Mouse (Mus musculus): ENCODE data around the gene Spsb2. TPM values are rescaled to one million over a fixed set of nuclear protein-coding genes. Genes with fewer than 3 reads are reported as not detected.
"Not testable (repeated sequence)": the region's sequence is repeated elsewhere in the genome, so short reads cannot be mapped to it uniquely, and the experiment has no call there.

The Spsb2 gene
- polyA plus RNA-seq, 1 experiment, result 7.3 TPM

DNA sequence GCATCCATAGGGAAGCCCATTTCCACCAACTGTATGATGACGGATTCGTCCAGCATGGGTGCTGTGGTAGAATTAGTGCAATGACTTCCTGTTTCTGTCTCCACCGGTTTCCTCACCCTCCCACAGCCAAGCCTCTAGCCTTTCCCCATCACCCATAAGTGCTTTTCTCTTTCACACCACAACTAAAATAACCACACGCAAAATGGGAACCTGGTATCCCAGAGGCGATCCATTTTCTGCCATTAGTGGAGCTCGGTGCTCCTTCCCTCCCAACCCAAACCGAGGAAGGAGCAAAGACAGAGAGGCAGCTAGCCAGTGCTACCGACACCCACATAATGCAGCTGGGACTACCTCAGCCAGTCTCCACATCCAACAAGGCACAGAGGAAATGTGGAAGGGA, 9.5 kb downstream of the Spsb2 start:
- no peak overlapping the region for H3K27ac ChIP-seq (replicated peaks; ENCODE audit: low read depth, low read length)
- H3K4me3 ChIP-seq (ENCODE audit: insufficient read depth, low read depth, low read length), result no peak overlapping the region
- peaks cover 4% of the 10 kb centered on the region for H3K4me1 ChIP-seq (ENCODE audit: control insufficient read depth, insufficient read depth, insufficient read length, low read length)

GRCm38 (mm10) chr6:124820891-124821290, 12.4 kb downstream of the Spsb2 start:
- Histone ChIP-seq H3K27ac (replicated peaks; ENCODE audit: low read depth, low read length) (no peak overlapping the region), H3K4me3 (ENCODE audit: insufficient read depth, low read depth, low read length) (no peak overlapping the region), H3K4me1 (ENCODE audit: control insufficient read depth, insufficient read depth, insufficient read length, low read length) (no peaks in the 10 kb centered on the region)

DNA sequence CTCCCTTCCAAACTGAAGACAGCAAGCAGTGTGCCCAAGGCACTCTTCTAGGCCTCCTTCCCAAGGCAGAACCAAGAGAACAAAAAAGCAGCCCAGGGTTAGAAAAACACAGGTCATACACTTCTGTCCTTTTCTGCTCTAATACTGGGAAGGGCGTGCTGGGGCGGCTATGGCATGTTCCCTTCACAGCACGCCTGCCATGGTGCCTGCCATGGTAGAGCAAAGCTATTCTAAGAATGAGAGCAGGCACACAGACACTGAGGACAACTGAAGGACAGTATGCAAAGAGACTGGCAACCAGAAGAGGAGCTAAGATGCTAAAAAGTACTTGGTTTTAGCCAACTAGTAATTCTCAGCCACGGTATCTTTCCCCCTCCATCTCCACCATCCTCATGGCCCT, 13.6 kb downstream of the Spsb2 start:
- H3K4me3 ChIP-seq (ENCODE audit: insufficient read depth, low read depth, low read length), result no peak overlapping the region
- no peaks in the 10 kb centered on the region for H3K4me1 ChIP-seq (ENCODE audit: control insufficient read depth, insufficient read depth, insufficient read length, low read length)
- H3K27ac ChIP-seq (replicated peaks; ENCODE audit: low read depth, low read length), result no peak overlapping the region

DNA sequence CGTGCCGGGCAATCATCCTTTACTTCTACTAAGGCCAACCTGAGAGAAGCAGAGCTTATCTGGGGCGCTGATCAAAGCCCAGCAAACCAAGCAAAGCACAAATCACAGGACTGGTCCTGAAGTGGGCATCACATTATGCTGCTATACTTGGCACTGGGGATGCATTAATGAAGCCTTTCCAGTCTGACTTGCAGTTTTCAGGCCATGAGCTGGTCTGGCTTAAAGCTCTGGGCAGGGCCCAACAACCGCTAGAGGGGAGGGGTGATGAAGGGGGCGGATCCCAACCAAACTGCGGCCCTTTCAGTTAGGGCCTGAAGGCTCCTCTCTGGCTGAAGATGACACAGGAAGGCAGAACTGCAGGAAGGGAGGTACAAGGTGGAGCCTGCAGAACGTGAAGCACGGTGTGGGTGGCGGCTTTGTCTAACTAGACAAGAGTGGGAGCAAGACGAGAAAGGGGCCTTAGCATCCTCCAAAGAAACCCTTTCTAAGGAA, 19.7 kb downstream of the Spsb2 start:
- Histone ChIP-seq H3K4me3 (ENCODE audit: insufficient read depth, low read depth, low read length) (peak overlapping the region; percentile 59), H3K27ac (replicated peaks; ENCODE audit: low read depth, low read length) (no peak overlapping the region), H3K4me1 (ENCODE audit: control insufficient read depth, insufficient read depth, insufficient read length, low read length) (0 out of 2 replicates have a peak, but pooled peaks cover 6% of the 10 kb centered on the region)

GRCm38 (mm10) chr6:124828868-124829798, 20.7 kb downstream of the Spsb2 start, which contains the start of the genes Usp5 and Cdca3:
Gene Usp5 (minus strand): TSS chr6:124829484.
Gene Cdca3 (plus strand): TSS chr6:124829547.
- H3K4me3 ChIP-seq (ENCODE audit: insufficient read depth, low read depth, low read length), result peak within 1 kb of the TSS; percentile 77
- H3K4me1 ChIP-seq (ENCODE audit: control insufficient read depth, insufficient read depth, insufficient read length, low read length), result 0 out of 2 replicates have a peak, but pooled peaks cover 6% of the 10 kb centered on the region
- H3K27ac ChIP-seq (replicated peaks; ENCODE audit: low read depth, low read length), result peak within 1 kb of the TSS; percentile 88

DNA sequence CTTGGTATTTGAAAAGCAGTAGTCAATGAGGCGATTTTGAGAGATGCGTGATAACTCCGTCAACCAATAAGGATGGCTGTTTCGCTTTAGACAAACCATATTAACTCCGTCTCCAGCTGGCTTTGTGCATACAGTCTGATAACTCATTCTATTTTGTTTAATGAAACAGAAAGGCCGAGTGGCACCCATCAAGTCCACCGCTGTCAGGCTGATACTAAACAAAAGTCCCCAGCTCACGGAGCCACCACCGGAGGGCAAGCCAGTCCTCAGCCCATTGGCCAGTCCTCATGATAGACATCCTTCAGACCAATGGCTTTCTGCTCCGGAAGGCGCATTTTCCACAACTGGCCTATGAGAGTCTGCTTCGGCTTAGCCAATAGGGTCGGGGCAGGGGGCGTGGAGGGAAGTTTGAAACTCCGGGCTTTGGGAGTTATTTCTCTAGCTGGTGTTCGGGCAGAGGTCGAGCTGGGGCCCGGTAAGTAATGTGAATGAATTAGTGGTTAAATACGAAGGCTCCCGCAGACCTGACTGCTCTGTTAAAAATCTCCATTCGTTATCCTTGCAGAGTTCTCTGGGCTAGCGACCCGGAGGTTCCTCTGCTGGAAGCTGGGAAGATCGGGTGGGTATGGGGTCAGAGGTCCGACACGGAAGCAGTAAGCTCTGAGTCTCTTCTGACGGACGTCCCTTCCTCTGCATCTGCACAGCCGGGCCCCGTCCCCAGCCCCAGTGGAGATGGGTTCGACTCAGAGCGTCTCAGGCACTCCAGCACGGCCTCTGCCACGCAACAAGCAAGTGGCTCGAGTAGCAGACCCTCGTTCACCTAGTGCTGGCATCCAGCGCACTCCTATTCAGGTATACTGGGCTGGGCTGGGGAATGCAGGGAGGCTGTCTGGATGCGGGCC, 21.6 kb downstream of the Spsb2 start:
- Histone ChIP-seq H3K4me3 (ENCODE audit: insufficient read depth, low read depth, low read length) (peak overlapping the region; percentile 64), H3K27ac (replicated peaks; ENCODE audit: low read depth, low read length) (peak overlapping the region; percentile 33), H3K4me1 (ENCODE audit: control insufficient read depth, insufficient read depth, insufficient read length, low read length) (0 out of 2 replicates have a peak, but pooled peaks cover 6% of the 10 kb centered on the region)

DNA sequence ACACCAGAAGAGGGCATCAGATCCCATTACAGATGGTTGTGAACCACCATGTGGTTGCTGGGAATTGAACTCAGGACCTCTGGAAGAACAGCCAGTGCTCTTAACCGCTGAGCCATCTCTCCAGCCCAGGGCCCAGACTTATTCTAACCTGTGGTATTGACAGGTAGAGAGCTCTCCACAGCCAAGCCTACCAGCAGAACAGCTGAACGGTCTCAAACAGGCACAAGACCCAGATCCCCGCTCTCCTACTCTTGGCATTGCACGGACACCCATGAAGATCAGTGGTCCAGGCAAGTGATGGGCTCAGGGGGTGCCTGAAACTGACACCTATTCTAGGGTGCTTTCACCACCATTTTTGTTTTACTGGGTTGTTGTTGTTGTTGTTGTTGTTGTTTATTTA, 22.7 kb downstream of the Spsb2 start:
- not testable (repeated sequence) for H3K27ac ChIP-seq (replicated peaks; ENCODE audit: low read depth, low read length); H3K4me3 ChIP-seq (ENCODE audit: insufficient read depth, low read depth, low read length); H3K4me1 ChIP-seq (ENCODE audit: control insufficient read depth, insufficient read depth, insufficient read length, low read length)

GRCm38 (mm10) chr6:124831649-124832048, 23.2 kb downstream of the Spsb2 start:
- H3K27ac ChIP-seq (replicated peaks; ENCODE audit: low read depth, low read length), result no peak overlapping the region
- 0 out of 2 replicates have a peak, but pooled peaks cover 6% of the 10 kb centered on the region for H3K4me1 ChIP-seq (ENCODE audit: control insufficient read depth, insufficient read depth, insufficient read length, low read length)
- H3K4me3 ChIP-seq (ENCODE audit: insufficient read depth, low read depth, low read length), result no peak overlapping the region

- Histone ChIP-seq H3K4me3 (ENCODE audit: insufficient read depth, low read depth, low read length) (no peak overlapping the region), H3K27ac (replicated peaks; ENCODE audit: low read depth, low read length) (peak overlapping the region; percentile 57), H3K4me1 (ENCODE audit: control insufficient read depth, insufficient read depth, insufficient read length, low read length) (0 out of 2 replicates have a peak, but pooled peaks cover 3% of the 10 kb centered on the region)
These were observed 26.1 kb downstream of the Spsb2 start for GRCm38 (mm10) chr6:124834512-124835081.

DNA sequence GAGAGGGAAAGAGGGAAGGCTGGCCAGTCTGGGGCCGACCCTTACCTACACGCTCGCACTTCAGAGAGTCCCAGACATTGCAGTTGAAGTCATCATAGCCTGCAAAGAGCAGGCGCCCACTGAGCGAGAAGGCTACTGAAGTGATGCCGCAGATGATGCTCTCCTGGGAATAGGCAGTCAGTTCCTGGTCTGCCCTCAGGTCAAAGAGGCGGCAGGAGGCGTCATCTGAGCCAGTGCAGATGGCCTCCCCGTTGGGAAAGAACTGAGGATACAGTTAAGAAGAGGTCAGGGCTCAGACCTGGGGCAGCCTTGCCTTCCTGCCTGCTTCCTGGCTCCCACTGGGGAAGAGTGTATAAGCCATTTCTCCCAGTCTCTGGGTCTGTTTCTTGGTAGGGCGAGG, 27.1 kb downstream of the Spsb2 start:
- Histone ChIP-seq H3K4me3 (ENCODE audit: insufficient read depth, low read depth, low read length) (no peak overlapping the region), H3K4me1 (ENCODE audit: control insufficient read depth, insufficient read depth, insufficient read length, low read length) (no peaks in the 10 kb centered on the region), H3K27ac (replicated peaks; ENCODE audit: low read depth, low read length) (no peak overlapping the region)

DNA sequence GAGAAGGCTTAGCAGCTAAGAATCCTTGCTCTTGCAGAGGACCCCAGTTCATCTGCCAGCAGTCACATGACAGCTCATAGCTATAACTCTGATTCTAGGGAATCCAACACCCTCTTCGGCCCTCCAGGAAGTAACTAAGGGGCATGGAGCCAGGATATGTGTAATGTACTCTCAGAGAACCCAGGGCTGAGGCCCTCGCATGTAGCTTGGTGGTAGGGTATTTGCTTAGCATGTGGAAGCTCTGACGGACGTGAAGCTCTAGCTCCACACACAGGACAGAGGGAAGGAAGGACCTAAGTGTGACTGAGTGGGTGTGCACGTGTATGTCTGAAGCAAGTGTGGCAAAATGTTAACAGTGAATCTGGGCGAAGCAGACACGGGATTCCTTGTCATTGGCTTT, 27.9 kb downstream of the Spsb2 start:
- Histone ChIP-seq H3K4me1 (ENCODE audit: control insufficient read depth, insufficient read depth, insufficient read length, low read length) (no peaks in the 10 kb centered on the region), H3K4me3 (ENCODE audit: insufficient read depth, low read depth, low read length) (no peak overlapping the region), H3K27ac (replicated peaks; ENCODE audit: low read depth, low read length) (no peak overlapping the region)

DNA sequence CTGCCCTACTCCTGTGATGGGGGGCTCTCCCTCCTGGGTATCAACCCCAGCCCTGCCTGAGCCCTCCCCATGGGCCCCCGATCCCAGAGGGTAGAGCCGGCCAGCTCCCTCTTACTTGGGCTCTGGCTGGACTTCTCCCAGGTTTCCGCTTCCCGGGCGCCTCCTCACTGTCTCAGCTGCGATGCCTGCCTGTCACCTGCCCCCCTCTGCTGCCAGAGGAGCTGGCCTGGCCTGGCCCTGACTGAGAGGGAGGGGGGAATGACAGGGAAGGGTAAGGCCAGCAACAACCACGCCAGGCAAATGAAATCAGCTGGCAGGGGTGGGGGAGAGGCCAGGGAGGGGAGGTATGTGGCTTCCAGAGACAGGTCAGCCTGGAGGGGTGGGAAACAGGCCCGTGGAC, 31.3 kb downstream of the Spsb2 start:
- no peak overlapping the region for H3K27ac ChIP-seq (replicated peaks; ENCODE audit: low read depth, low read length)
- no peaks in the 10 kb centered on the region for H3K4me1 ChIP-seq (ENCODE audit: control insufficient read depth, insufficient read depth, insufficient read length, low read length)
- H3K4me3 ChIP-seq (ENCODE audit: insufficient read depth, low read depth, low read length), result no peak overlapping the region

DNA sequence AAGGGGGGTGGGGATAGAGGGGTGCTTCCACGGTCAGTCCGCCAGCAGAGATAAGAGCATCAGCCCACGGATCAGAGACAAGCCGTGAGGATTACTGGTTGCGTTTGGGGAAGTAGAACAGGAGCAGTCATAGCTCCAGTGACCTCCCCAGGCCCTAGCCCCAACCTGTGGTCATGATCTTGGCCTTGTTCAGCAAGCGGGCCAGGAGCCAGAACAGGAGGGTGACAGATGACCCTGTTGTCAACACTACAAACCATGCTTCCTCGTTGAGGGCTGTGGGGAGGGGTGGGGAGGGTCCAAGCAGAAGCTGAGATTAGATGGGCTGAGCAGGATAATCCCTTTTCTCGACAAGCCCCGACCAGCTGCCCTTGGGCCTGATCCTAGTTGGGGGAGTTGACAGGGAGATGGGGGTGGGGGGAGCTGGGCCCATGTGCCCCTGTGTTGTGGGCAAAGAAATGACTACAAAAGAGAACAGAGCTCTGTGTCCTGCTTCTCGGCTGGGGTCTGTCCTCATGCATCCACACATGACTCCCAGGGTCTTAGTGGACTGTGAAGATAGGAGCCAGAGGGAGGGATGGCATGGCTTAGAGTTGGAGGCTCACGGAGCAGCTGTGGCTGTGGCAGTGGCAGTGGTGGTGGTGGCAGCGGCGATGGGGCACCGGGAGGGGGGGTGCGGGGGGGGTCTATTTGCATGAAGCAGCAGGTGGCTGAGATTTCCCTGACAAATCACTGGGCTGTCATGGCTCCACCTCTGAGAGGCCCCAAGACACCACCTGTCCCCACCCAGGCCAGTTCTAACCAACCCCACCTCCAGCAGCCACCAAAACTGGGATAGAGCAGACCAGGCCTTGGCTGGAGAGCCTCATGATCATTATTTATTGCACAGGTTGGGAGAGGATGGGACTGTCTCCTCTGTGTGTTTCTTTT, 32.0 kb downstream of the Spsb2 start, which contains the start of gene Gnb3:
TSS of gene Gnb3 (minus strand) at position 35 of the 927 bp plus-strand sequence.
- Histone ChIP-seq H3K4me1 (ENCODE audit: control insufficient read depth, insufficient read depth, insufficient read length, low read length) (no peaks in the 10 kb centered on the region), H3K4me3 (ENCODE audit: insufficient read depth, low read depth, low read length) (no peak within 1 kb of the TSS), H3K27ac (replicated peaks; ENCODE audit: low read depth, low read length) (no peak within 1 kb of the TSS)

GRCm38 (mm10) chr6:124847305-124847704, 38.8 kb downstream of the Spsb2 start:
- Histone ChIP-seq H3K27ac (replicated peaks; ENCODE audit: low read depth, low read length) (no peak overlapping the region), H3K4me3 (ENCODE audit: insufficient read depth, low read depth, low read length) (no peak overlapping the region), H3K4me1 (ENCODE audit: control insufficient read depth, insufficient read depth, insufficient read length, low read length) (no peaks in the 10 kb centered on the region)

All from brown adipose tissue, adult 24 weeks (tissue).